Mouse (Mus musculus) forebrain, embryonic 16.5 days (tissue): ENCODE data around the gene Itih5. TPM values are rescaled to one million over a fixed set of nuclear protein-coding genes. Genes with fewer than 3 reads are reported as not detected.

ENCODE experiments used
- ATAC-seq: fragments of 200-750 bp; cut with Nextera tagmentation; 2 replicates; pipeline ENCODE4 v1.8.0; 2017; ENCODE audit warnings: mild to moderate bottlenecking, moderate library complexity
- H3K27ac ChIP-seq: fragments of 300-500 bp; sonication (generic); 2 replicates; pipeline ENCODE4 v1.5.1; 2014; ENCODE audit warnings: low read length, control low read depth
- H3K27me3 ChIP-seq: fragments of 300-500 bp; sonication (generic); replicated peaks from 2 replicates; pipeline ENCODE4 v1.6.1; 2014; ENCODE audit warnings: low read length; ENCODE audit not compliant: control insufficient read depth, insufficient read depth
- H3K36me3 ChIP-seq: fragments of 300-500 bp; sonication (generic); 2 replicates; pipeline ENCODE4 v1.6.1; 2014; ENCODE audit not compliant: control insufficient read depth, insufficient read depth
- H3K4me1 ChIP-seq: fragments of 300-500 bp; sonication (generic); replicated peaks from 2 replicates; pipeline ENCODE4 v1.6.1; 2014; ENCODE audit warnings: low read length; ENCODE audit not compliant: control insufficient read depth, insufficient read depth
- H3K4me2 ChIP-seq: fragments of 300-500 bp; sonication (generic); 2 replicates; pipeline ENCODE4 v1.6.1; 2014; ENCODE audit warnings: mild to moderate bottlenecking, low read length, control low read depth
- H3K4me3 ChIP-seq: fragments of 300-500 bp; sonication (generic); replicated peaks from 2 replicates; pipeline ENCODE4 v1.5.1; 2014; ENCODE audit warnings: mild to moderate bottlenecking, low read length, control low read depth
- H3K9ac ChIP-seq: fragments of 300-500 bp; sonication (generic); replicated peaks from 2 replicates; pipeline ENCODE4 v1.6.1; 2014; ENCODE audit warnings: low read depth, low read length, control low read depth
- H3K9me3 ChIP-seq: fragments of 300-500 bp; sonication (generic); 2 replicates; pipeline ENCODE4 v1.6.1; 2016; ENCODE audit warnings: low read length; ENCODE audit not compliant: control insufficient read depth
- WGBS: fragments of 180-500 bp; shearing (Covaris S2); extraction: QIAGEN DNeasy Blood & Tissue Kit; methylation state at CpG from one replicate; pipeline ENCODE4 v1.1.7; 2014; 5-methylcytosine and 5-hydroxymethylcytosine counted together
- polyA plus RNA-seq: library from polyadenylated mRNA; unstranded; fragments of >200 nt; fragmentation: Nextera tagmentation; extraction: Ambion mirVana; gene quantifications from 2 replicates; pipeline ENCODE4 v1.2.1, GENCODE M21; 2015

Gene Itih5
- polyA plus RNA-seq, 1 experiment from 2014 or later = 3.7 TPM

DNA sequence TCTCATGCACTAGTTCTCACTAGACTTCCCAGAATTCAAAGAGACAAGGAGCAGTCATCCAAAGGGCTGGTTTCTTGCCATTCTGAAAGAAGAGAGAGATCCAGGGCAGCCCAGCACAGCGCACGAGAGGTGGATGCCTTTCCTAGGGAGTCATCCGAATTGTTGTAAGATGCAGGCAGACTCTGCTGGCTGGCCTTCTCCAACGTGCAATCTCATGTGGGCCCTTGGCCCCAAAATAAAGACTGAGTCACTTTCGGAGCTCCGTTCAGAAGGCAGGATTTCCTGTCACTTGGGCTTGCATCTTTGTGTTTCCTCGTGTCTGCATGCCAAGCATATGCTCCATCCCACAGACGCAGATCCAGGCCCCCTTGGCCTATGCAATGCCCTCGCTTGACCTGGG, 97.1 kb downstream of the Itih5 start:
- 85% methylated on average over 9 of the region's 9 CpGs for WGBS
- no peak overlapping the region for H3K9ac ChIP-seq
- no peak overlapping the region for H3K27ac ChIP-seq
- H3K9me3 ChIP-seq = no peaks in the 10 kb centered on the region
- no peak overlapping the region for H3K4me2 ChIP-seq
- no peaks in the 10 kb centered on the region for H3K4me1 ChIP-seq
- H3K36me3 ChIP-seq = no peaks in the 10 kb centered on the region
- H3K27me3 ChIP-seq = no peaks in the 10 kb centered on the region
- H3K4me3 ChIP-seq = no peak overlapping the region
- no peak for ATAC-seq

DNA sequence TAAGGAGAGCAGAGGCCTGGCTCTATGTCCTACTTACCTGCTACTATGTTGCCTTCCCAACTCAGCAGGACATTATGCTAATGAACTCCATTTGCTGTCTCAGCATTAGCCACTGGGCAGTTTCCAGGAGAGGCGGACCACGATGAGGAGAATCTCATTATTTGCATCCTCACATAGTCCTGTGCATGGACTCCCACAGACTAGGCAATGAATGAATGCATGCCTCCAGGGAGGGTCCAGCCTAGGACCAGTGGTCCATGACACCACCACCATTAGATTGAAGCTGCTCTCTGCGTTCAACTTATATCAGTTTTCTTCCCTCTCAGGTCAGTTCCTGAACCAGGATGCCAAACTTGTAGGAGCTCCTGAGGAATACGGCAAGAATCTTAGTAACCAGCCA, 97.6 kb downstream of the Itih5 start:
- H3K9ac ChIP-seq = no peak overlapping the region
- no peaks in the 10 kb centered on the region for H3K4me1 ChIP-seq
- no peaks in the 10 kb centered on the region for H3K36me3 ChIP-seq
- no peaks in the 10 kb centered on the region for H3K9me3 ChIP-seq
- no peak for ATAC-seq
- no peak overlapping the region for H3K4me2 ChIP-seq
- 58% methylated on average over 4 of the region's 4 CpGs for WGBS
- H3K27ac ChIP-seq = no peak overlapping the region
- H3K27me3 ChIP-seq = no peaks in the 10 kb centered on the region
- no peak overlapping the region for H3K4me3 ChIP-seq

DNA sequence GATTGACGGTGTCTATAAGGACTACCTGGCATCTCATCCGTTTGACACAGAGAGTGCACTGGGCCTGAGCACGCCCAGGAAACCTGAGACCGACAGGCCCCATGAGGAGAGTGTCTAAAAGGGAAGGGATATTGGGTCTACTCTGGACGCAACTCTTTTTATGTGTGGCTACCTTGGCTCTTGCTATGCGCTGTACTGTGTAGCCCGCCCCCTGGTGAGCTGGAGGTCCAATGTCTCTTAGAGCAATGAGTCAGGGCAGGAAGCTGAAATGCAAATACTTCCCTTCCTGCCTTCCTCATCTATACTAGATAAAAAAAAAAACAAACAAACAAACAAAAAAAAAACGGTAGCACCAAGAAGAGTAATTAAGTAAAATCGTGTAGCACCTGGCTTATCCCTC, 98.1 kb downstream of the Itih5 start:
- Histone ChIP-seq H3K4me2 (no peak overlapping the region), H3K4me1 (no peaks in the 10 kb centered on the region), H3K4me3 (no peak overlapping the region), H3K9ac (no peak overlapping the region), H3K27me3 (no peaks in the 10 kb centered on the region), H3K36me3 (no peaks in the 10 kb centered on the region), H3K27ac (no peak overlapping the region), H3K9me3 (no peaks in the 10 kb centered on the region)
- ATAC-seq = no peak
- WGBS = 95% methylated on average over 9 of the region's 9 CpGs

GRCm38 (mm10) chr2:10252016-10252415, 98.6 kb downstream of the Itih5 start:
- Histone ChIP-seq H3K4me2 (no peak overlapping the region), H3K4me3 (no peak overlapping the region), H3K27ac (no peak overlapping the region), H3K4me1 (no peaks in the 10 kb centered on the region), H3K36me3 (no peaks in the 10 kb centered on the region), H3K9ac (no peak overlapping the region), H3K27me3 (no peaks in the 10 kb centered on the region), H3K9me3 (no peaks in the 10 kb centered on the region)
- no peak for ATAC-seq
- WGBS = 95% methylated on average over 2 of the region's 2 CpGs

- Histone ChIP-seq H3K4me3 (no peak overlapping the region), H3K27ac (no peak overlapping the region), H3K36me3 (no peaks in the 10 kb centered on the region), H3K9me3 (no peaks in the 10 kb centered on the region), H3K4me2 (no peak overlapping the region), H3K4me1 (no peaks in the 10 kb centered on the region), H3K9ac (no peak overlapping the region), H3K27me3 (no peaks in the 10 kb centered on the region)
- ATAC-seq = no peak
- WGBS = 92% methylated on average over 3 of the region's 3 CpGs
Observed at GRCm38 (mm10) chr2:10253351-10253750, 100.0 kb downstream of the Itih5 start.

DNA sequence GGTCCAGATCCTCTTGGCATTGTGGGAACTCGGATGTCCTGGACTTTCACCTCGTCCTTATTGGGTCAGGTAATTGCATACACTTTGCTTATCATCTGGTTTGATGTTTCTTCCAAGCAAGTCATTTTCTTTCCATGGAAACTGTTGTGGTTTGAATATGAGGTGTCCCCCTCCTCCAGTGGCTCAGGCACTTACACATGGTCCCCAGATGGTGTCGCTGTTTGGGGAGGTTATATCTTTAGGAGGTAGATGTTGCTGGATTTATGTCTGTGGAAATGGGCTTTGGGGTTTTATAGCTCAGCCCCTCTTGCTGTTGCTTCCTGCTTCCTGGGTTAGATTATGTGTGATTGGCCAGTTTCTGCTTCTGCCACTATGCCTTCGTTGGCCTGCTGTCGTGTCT, 103.6 kb downstream of the Itih5 start:
- 73% methylated on average over 5 of the region's 5 CpGs for WGBS
- Histone ChIP-seq H3K4me1 (no peaks in the 10 kb centered on the region), H3K9ac (no peak overlapping the region), H3K27ac (no peak overlapping the region), H3K36me3 (no peaks in the 10 kb centered on the region), H3K27me3 (no peaks in the 10 kb centered on the region), H3K4me2 (no peak overlapping the region), H3K9me3 (no peaks in the 10 kb centered on the region), H3K4me3 (no peak overlapping the region)
- no peak for ATAC-seq

GRCm38 (mm10) chr2:10258312-10258711, 104.9 kb downstream of the Itih5 start:
- no peak for ATAC-seq
- WGBS = 84% methylated on average over 5 of the region's 5 CpGs
- H3K9ac ChIP-seq = no peak overlapping the region
- no peaks in the 10 kb centered on the region for H3K27me3 ChIP-seq
- no peaks in the 10 kb centered on the region for H3K36me3 ChIP-seq
- H3K4me1 ChIP-seq = 0 out of 2 replicates have a peak, but pooled peaks cover 4% of the 10 kb centered on the region
- no peak overlapping the region for H3K4me2 ChIP-seq
- no peak overlapping the region for H3K27ac ChIP-seq
- H3K9me3 ChIP-seq = no peaks in the 10 kb centered on the region
- H3K4me3 ChIP-seq = no peak overlapping the region

DNA sequence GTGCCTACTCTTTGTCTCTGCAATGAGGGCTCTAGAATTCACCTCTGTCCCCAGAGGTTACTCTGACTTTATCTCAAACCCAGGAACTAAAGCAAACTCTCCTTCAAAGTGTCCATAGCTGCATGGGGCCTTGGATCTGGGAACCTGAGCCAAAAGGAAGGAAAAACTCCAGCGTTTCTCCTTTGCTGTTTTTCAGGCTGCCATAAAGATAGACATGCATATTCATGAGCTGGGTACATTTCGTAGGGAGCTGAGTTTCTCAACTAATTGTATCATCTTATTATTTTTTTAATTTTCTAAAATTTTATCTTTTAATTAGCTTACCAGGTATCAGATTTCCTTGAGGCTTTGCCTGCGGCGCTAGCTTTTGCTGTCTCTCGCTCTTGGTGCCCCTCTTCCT, 106.7 kb downstream of the Itih5 start:
- Histone ChIP-seq H3K4me2 (no peak overlapping the region), H3K36me3 (no peaks in the 10 kb centered on the region), H3K9me3 (no peaks in the 10 kb centered on the region), H3K27ac (no peak overlapping the region), H3K4me3 (no peak overlapping the region), H3K27me3 (no peaks in the 10 kb centered on the region), H3K4me1 (0 out of 2 replicates have a peak, but pooled peaks cover 4% of the 10 kb centered on the region), H3K9ac (no peak overlapping the region)
- no peak for ATAC-seq
- WGBS = 30% methylated on average over 5 of the region's 5 CpGs

DNA sequence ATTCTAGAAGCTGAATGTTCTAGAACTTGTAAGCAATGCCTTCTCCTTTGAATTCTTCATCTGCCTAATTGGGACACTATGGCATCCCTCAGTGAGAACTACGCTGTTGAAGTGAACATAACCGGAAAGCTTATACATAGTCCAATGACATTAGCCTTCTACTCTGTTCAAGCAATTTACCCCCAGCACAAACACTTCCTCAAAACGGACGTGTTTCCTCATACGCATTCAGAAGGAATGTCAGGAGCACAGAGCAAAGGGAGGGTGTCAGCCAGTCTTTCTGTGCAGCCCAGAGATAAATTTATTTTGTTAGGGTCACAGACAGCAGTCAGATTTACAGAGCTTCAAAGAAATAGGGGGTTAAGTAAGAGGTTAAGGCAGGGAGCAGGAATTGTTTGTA, 108.0 kb downstream of the Itih5 start:
- no peaks in the 10 kb centered on the region for H3K9me3 ChIP-seq
- no peaks in the 10 kb centered on the region for H3K36me3 ChIP-seq
- H3K27me3 ChIP-seq = no peaks in the 10 kb centered on the region
- H3K4me2 ChIP-seq = no peak overlapping the region
- 0 out of 2 replicates have a peak, but pooled peaks cover 4% of the 10 kb centered on the region for H3K4me1 ChIP-seq
- no peak overlapping the region for H3K9ac ChIP-seq
- no peak overlapping the region for H3K4me3 ChIP-seq
- no peak overlapping the region for H3K27ac ChIP-seq
- no peak for ATAC-seq
- WGBS = 77% methylated on average over 5 of the region's 5 CpGs

GRCm38 (mm10) chr2:10262722-10263121, 109.4 kb downstream of the Itih5 start:
- Histone ChIP-seq H3K9ac (no peak overlapping the region), H3K9me3 (no peaks in the 10 kb centered on the region), H3K36me3 (no peaks in the 10 kb centered on the region), H3K4me1 (0 out of 2 replicates have a peak, but pooled peaks cover 4% of the 10 kb centered on the region), H3K4me3 (no peak overlapping the region), H3K27me3 (no peaks in the 10 kb centered on the region), H3K27ac (no peak overlapping the region), H3K4me2 (no peak overlapping the region)
- ATAC-seq = peak; percentile 61
- WGBS = 15% methylated on average over 5 of the region's 5 CpGs
